Mouse (Mus musculus): ENCODE results near the gene Klrb1c.

DNA sequence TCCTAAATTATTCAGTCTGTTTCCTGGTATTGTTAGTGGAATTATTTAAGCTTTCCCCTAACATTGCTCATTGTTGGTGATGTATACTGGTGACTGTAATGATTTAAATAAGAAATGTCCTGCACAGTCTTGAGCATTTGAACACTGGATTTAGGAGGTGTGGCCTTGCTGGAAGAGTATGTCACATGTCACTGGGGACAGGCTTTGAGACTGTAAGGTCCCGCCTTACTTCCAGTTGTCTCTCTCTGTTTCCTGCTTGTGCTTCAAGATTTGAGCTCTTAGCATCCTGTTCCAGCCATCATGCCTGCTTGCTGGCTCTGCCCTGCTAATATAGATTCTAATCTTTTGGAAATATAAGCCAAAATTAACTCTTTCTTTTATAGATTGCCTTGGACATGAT, 23.8 kb downstream of the Klrb1c start:
- no peak for TF ChIP-seq POLR2A (IDR thresholded peaks at IDR 0.05; ENCODE audit: borderline replicate concordance, extremely low read depth, low read depth, low read length)
- TF ChIP-seq CTCF (IDR thresholded peaks at IDR 0.05; ENCODE audit: insufficient read depth, low read length), result no peak

All from lung, adult 2 months (tissue).